Mouse (Mus musculus) MN1 (cell line): ENCODE measurements around the gene Lpcat2.

Experiments used
- DNase-seq: peaks from one replicate; pipeline ENCODE4 v3.0.0-alpha.2; 2016; ENCODE audit warnings: low spot score

Gene Lpcat2

GRCm38 (mm10) chr8:92855171-92855894, at the start of gene Lpcat2:
Lpcat2 (plus strand) TSS chr8:92855339.
- no peak for DNase-seq

GRCm38 (mm10) chr8:92812773-92813172, 42.4 kb upstream of the Lpcat2 start:
- DNase-seq: no peak

- no peak for DNase-seq
These were observed 39.5 kb upstream of the Lpcat2 start for GRCm38 (mm10) chr8:92815661-92816060.

GRCm38 (mm10) chr8:92817928-92818818, 37.0 kb upstream of the Lpcat2 start:
- DNase-seq: no peak

- no peak for DNase-seq
These were observed 34.0 kb upstream of the Lpcat2 start for GRCm38 (mm10) chr8:92821151-92821550.

- no peak for DNase-seq
These were observed 32.8 kb upstream of the Lpcat2 start for GRCm38 (mm10) chr8:92822386-92822785.

- DNase-seq: no peak
These were observed 29.1 kb upstream of the Lpcat2 start for GRCm38 (mm10) chr8:92825991-92826390.

GRCm38 (mm10) chr8:92827243-92828034, 27.7 kb upstream of the Lpcat2 start, which contains the start of gene Mmp2:
Mmp2 (plus strand) TSS chr8:92827291.
- DNase-seq: no peak

- no peak for DNase-seq
These were observed 26.8 kb upstream of the Lpcat2 start for GRCm38 (mm10) chr8:92828251-92828743.

- DNase-seq: no peak
These were observed 20.9 kb upstream of the Lpcat2 start for GRCm38 (mm10) chr8:92834065-92834731.

- no peak for DNase-seq
These were observed 20.2 kb upstream of the Lpcat2 start for GRCm38 (mm10) chr8:92834786-92835500.

- DNase-seq: no peak
These were observed 19.2 kb upstream of the Lpcat2 start for GRCm38 (mm10) chr8:92835901-92836300.

GRCm38 (mm10) chr8:92838616-92839015, 16.5 kb upstream of the Lpcat2 start:
- DNase-seq: no peak

GRCm38 (mm10) chr8:92839161-92839560, 16.0 kb upstream of the Lpcat2 start:
- DNase-seq: no peak

- no peak for DNase-seq
These were observed 15.3 kb upstream of the Lpcat2 start for GRCm38 (mm10) chr8:92839876-92840275.

- DNase-seq: no peak
These were observed 8.5 kb upstream of the Lpcat2 start for GRCm38 (mm10) chr8:92846684-92847083.

GRCm38 (mm10) chr8:92847299-92847698, 7.8 kb upstream of the Lpcat2 start:
- DNase-seq: no peak

GRCm38 (mm10) chr8:92849261-92849660, 5.9 kb upstream of the Lpcat2 start:
- DNase-seq: no peak

- no peak for DNase-seq
These were observed 4.9 kb upstream of the Lpcat2 start for GRCm38 (mm10) chr8:92850239-92850638.

- no peak for DNase-seq
These were observed 3.8 kb upstream of the Lpcat2 start for GRCm38 (mm10) chr8:92851381-92851780.
